ENCODE assay signal across 8 mouse cellular contexts in the genomic region with DNA sequence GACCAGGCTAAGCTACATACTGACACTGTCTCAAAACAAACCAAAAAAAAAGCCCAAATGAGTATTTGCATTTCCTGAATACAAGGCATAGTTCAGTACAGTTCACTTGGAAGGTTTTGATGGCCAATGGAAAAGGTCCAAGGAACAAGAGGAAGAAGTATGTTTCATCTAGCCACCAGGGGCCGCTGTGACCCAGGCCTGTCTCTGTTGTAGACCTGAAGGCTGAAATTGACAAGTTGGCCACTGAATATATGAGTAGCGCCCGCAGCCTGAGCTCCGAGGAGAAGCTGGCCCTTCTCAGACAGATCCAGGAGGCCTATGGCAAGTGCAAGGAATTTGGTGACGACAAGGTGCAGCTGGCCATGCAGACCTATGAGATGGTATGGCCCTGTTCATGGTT. TPM values are rescaled to one million over a fixed set of nuclear protein-coding genes. Genes with fewer than 3 reads are reported as not detected.
A peak's percentile ranks its signal among the peaks of the same experiment; 100 is the strongest.
DNase-seq lines count a peak whose midpoint lies in the region; ATAC-seq lines count a peak whose summit lies in the region.

No protein-coding gene starts in this region.

- DNase-seq in T-cell, adult 2 months (ENCODE audit: low spot score) = peak; percentile 68
- DNase-seq in cerebellum, adult 8-10 months = peak; percentile 85
- DNase-seq in frontal cortex, postnatal 10 days (ENCODE audit: low spot score in 2 of 2) = peak; percentile 62 to 75
- DNase-seq in layer of hippocampus, postnatal 25 days (ENCODE audit: extremely low spot score in 1 of 2, low spot score in 1 of 2) = peak; percentile 63 to 85
- peak; percentile 86 for DNase-seq in lung, postnatal 36 days
- peak; percentile 74 for DNase-seq in retina, postnatal 7 days (ENCODE audit: low read depth, low spot score)
- peak; percentile 51 to 75 for DNase-seq in urinary bladder, postnatal 36 days (ENCODE audit: low spot score in 2 of 2)

- peak; percentile 53 for ATAC-seq in hindbrain, embryonic 16.5 days

- WGBS in hindbrain, embryonic 16.5 days = 18% methylated on average over 5 of the region's 5 CpGs

- no peak overlapping the region for H3K4me2 ChIP-seq in hindbrain, embryonic 16.5 days (ENCODE audit: low read length)

- H3K9me3 ChIP-seq in hindbrain, embryonic 16.5 days (ENCODE audit: control insufficient read depth, low read length) = no peaks in the 10 kb centered on the region

- no peaks in the 10 kb centered on the region for H3K27me3 ChIP-seq in hindbrain, embryonic 16.5 days (replicated peaks; ENCODE audit: control insufficient read depth, insufficient read depth, low read length)

- no peaks in the 10 kb centered on the region for H3K4me1 ChIP-seq in hindbrain, embryonic 16.5 days (ENCODE audit: control insufficient read depth, insufficient read depth, low read depth, low read length)

- peaks cover 23% of the 10 kb centered on the region for H3K36me3 ChIP-seq in hindbrain, embryonic 16.5 days (ENCODE audit: control insufficient read depth, insufficient read depth, low read length)

- H3K4me3 ChIP-seq in hindbrain, embryonic 16.5 days (ENCODE audit: low read length) = no peak overlapping the region

- H3K27ac ChIP-seq in hindbrain, embryonic 16.5 days (ENCODE audit: low read depth, low read length) = no peak overlapping the region

- 0 out of 2 replicates have a peak overlapping the region, but pooled peaks have one; percentile 2 for H3K9ac ChIP-seq in hindbrain, embryonic 16.5 days (ENCODE audit: low read depth, low read length)

RNA-seq across cellular contexts. Expression of gene Acrbp, which starts 2.8 kb away (rescaled TPM):
- polyA plus RNA-seq in hindbrain, embryonic 16.5 days (2015; fragmentation: Nextera tagmentation; extraction: Ambion mirVana) = 18.2 and 20.9 TPM in 2 replicates
- total RNA-seq in layer of hippocampus, postnatal 25 days (2021) = 10 to 100 TPM in 1 of 2 experiments, 1 to 10 TPM in 1; 8.2 to 12.4 TPM

RNA-seq across cellular contexts. Expression of gene Ing4, which starts 7.1 kb away (rescaled TPM):
- polyA plus RNA-seq in hindbrain, embryonic 16.5 days (2015; fragmentation: Nextera tagmentation; extraction: Ambion mirVana) = 133 and 137 TPM in 2 replicates
- total RNA-seq in layer of hippocampus, postnatal 25 days (2021) = 10 to 100 TPM; 61.4 to 61.5 TPM

RNA-seq across cellular contexts. Expression of gene Lpar5, which starts 21.0 kb away (rescaled TPM):
- polyA plus RNA-seq in hindbrain, embryonic 16.5 days (2015; fragmentation: Nextera tagmentation; extraction: Ambion mirVana) = 0.36 and 0.85 TPM in 2 replicates
- under 1 TPM; 0.35 to 0.96 TPM for total RNA-seq in layer of hippocampus, postnatal 25 days (2021)

RNA-seq across cellular contexts. Expression of gene Zfp384, which starts 37.7 kb away (rescaled TPM):
- 11.6 and 15.2 TPM in 2 replicates for polyA plus RNA-seq in hindbrain, embryonic 16.5 days (2015; fragmentation: Nextera tagmentation; extraction: Ambion mirVana)
- total RNA-seq in layer of hippocampus, postnatal 25 days (2021) = 10 to 100 TPM; 42.4 to 49.6 TPM

RNA-seq across cellular contexts. Expression of gene Chd4, which starts 49.1 kb away (rescaled TPM):
- polyA plus RNA-seq in hindbrain, embryonic 16.5 days (2015; fragmentation: Nextera tagmentation; extraction: Ambion mirVana) = 66.6 and 68.4 TPM in 2 replicates
- total RNA-seq in layer of hippocampus, postnatal 25 days (2021) = 100 to 1,000 TPM; 153 to 194 TPM
